Mouse (Mus musculus): ENCODE results near the gene Tmco4.

Gene Tmco4

GRCm38 (mm10) chr4:139024379-139024778 lies 51.7 kb downstream of the Tmco4 start:
- peak; percentile 24 for DNase-seq

DNA sequence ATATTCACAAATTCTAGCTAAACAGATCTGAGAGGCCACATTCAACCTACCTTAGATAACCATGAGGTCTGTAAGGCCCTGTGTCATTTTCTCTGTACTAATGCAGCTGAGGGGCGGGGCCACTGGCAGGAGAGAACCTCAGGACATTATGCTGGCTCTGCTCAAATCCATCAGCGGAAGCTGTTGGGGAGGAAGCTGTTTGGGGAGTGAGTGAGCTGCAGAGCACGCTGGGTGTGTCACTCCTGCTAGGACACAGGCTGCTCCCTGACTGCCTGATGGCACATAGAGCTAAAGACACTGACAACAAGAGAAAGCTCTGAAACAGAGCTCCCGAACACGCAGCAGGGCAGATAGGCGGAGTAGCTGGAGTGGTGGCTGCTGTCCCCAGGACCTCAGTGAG lies 58.0 kb downstream of the Tmco4 start:
- DNase-seq = no peak

- no peak for DNase-seq
Measured at GRCm38 (mm10) chr4:139032521-139032920, 59.8 kb downstream of the Tmco4 start.

GRCm38 (mm10) chr4:139033263-139034009 lies 60.7 kb downstream of the Tmco4 start:
- no peak for DNase-seq

GRCm38 (mm10) chr4:139034010-139034367 lies 61.3 kb downstream of the Tmco4 start:
- DNase-seq = no peak

DNA sequence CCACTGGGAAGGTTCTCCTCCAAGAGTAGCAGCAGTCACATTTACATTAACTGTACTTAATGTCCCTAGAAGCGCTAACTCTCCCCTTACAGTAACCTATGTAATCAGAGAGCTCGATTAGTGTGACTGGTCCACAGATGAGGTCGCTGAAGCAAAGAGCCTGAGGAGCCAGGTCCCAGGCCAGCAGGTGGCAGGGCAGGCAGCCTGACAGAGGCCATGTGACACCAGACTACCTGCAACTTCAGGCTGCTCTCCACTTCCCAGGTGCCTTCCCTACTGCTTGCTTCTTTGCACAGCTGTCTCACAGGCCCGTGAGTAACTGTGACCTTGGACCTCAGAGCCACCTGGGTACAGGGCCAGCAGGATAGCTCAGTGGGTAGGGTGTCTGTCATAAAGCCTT lies 61.9 kb downstream of the Tmco4 start:
- no peak for DNase-seq

DNA sequence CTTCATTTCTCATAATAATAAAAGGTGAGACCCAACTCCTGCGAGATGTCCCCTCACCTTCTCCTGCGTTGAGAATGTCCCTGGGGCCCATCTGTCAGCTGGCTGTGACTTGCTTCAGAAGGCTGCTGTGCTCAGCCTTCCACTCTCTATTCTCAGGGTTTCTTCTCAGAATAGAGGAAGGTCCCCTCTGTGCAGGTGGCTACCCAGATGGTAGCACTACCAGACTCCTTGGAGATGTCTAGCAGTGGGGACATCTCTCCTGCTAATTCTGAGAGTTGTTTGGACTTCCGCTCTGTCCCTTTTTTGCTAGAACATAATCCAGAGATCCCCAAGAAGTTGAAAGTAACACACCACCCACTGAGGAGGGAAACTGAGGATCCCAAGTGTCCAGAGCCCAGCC lies 62.3 kb downstream of the Tmco4 start:
- no peak for DNase-seq

- no peak for DNase-seq
Measured at GRCm38 (mm10) chr4:139035799-139036198, 63.1 kb downstream of the Tmco4 start.

DNA sequence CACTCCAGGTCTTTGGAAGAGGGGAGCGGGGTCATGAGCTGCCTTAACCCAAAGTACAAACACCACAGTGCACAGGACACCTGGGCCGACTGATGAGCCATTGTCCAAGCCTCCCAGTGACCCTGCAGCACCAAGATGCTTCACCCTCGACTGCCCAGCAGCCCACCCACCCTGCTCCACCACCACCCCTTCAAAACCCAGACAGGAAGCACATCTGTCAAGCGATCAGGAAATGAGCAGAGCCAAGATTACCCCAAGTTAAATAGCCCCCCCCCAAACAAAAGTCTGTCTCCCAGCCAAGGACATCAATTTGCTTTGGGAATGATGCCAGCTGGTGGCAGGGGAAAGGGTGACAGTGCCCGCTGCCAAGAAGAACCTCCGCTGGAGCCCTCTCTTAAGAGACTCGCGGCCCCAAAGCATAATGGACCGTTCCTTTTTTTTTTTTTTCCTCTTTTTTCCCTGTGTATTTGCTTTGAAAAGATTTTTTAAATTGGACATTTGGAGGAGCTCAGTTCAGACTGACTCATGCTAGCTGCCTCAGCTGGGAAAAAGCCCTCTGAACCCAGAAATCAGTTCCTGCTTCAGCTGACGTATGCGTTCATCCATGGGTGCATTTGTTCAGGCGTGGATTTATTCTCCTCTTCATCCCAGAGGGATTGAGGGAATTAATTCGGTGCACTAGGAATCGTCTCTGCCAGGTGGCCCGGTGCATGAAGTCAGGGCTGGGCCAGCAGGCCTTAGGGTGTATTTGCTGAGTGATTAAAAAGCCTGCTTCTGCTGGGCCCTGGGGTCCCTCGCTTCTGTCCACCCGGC lies 65.3 kb downstream of the Tmco4 start:
- peak; percentile 11 for DNase-seq

GRCm38 (mm10) chr4:139040084-139040839 lies 67.6 kb downstream of the Tmco4 start:
- DNase-seq = no peak

- no peak for DNase-seq
Measured at GRCm38 (mm10) chr4:139042611-139043010, 69.9 kb downstream of the Tmco4 start.

DNA sequence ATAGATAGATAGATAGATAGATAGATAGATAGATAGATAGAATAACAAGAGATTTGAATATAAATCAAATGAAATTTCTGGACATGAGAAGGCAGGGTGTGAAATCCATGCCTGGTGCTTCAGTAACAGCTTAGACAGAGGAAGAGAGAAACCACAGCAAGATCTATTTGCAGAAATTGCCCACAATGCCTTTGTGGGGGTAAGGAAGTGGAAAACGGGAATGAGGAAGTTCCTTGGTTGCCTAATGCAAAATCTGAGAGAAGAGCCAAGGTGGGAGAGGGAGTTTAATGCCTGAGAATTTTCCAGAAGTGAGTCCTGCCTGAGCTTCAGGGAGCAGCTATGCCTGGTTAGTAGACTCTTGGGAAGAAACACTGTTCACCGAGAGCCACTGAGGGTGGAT lies 70.9 kb downstream of the Tmco4 start:
- no peak for DNase-seq

DNA sequence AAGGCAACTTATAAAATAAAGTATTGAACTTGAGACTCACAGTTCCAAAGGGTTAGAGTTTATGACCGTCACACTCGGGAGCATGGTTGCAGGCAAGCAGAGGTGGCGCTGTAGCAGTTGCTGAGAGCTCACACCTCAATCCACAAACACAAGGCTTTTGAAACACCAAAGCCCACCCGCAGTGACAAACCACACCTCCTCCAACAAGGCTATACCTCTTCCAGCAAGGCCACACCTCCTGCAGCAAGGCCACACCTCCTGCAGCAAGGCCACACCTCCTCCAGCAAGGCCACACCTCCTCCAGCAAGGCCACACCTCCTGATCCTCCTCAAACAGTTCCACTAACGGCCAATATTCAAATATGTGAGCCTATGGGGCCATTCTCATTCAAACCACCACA lies 71.9 kb downstream of the Tmco4 start:
- DNase-seq = no peak

GRCm38 (mm10) chr4:139046354-139046753 lies 73.7 kb downstream of the Tmco4 start:
- DNase-seq = no peak

DNA sequence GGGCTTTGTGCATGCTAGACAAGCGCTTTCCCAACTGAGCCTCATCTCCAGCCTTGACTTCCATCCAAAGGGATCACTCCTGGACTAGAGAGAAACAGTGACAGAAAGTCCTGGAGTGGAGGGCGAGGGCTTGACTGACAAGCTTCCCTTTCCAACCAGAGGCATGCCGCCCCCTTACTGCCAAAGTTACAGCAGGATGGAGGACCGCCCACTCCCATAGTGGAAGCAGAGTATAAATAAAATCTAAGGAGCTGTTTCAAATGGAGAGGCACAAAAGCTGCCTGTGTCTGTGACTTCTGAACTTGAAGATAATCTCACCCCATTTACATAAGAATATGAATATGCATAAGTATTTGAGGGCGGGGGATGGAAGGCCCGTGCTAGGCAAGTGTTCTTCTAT lies 75.8 kb downstream of the Tmco4 start:
- no peak for DNase-seq

GRCm38 (mm10) chr4:139052796-139053195 lies 80.1 kb downstream of the Tmco4 start:
- DNase-seq = no peak

DNA sequence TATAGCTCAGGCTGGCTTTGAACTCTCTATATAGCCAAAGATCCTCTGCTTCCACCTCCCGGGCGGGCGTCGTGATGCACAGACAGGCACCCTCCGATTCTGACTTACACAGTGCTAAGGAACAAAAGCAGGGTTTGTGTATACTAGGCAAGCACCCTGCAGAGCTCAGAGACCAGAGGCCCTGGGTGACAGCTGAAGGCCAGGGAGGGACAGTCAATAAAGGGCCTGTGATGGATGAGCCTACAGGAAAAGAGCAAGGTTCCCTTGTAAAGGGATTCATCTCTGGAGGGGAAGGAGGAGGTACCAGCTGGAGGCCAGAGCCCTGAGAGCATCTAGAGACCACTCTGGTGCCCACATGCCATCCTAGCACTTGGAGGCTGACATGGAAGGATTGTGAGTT lies 80.7 kb downstream of the Tmco4 start:
- no peak for DNase-seq

DNA sequence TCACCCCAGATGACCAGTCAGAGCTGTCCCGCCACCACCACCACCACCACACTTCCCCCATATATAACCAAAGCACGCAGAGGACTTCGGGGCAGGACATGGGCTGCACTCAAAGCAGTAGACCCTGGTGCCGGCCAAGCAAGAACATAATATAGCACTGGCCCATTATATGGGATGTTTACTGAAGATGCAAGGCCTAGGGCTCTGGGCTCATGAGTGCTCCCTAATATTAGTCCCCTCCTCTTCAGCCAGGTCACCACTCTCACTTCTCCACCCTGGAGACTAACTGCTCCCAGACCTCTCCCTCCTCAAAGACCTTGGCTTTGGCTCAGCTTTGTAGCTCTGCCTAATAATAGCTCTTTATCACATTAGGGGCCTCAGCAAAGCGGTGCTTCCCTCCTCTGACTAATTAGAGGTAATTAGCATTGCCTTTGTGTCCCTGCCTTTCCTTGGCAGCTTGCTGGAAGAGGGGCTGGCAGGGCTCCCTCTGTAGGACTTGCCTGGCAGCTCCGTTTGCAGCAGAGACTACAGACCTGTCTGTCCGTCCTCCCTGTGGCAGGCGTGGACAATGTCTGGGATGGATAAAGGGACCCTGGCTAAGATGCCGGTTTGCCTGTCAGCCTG lies 81.7 kb downstream of the Tmco4 start:
- no peak for DNase-seq

GRCm38 (mm10) chr4:139055336-139055735 lies 82.6 kb downstream of the Tmco4 start:
- DNase-seq = peak; percentile 58

- no peak for DNase-seq
Measured at GRCm38 (mm10) chr4:139055744-139056143, 83.1 kb downstream of the Tmco4 start.

DNA sequence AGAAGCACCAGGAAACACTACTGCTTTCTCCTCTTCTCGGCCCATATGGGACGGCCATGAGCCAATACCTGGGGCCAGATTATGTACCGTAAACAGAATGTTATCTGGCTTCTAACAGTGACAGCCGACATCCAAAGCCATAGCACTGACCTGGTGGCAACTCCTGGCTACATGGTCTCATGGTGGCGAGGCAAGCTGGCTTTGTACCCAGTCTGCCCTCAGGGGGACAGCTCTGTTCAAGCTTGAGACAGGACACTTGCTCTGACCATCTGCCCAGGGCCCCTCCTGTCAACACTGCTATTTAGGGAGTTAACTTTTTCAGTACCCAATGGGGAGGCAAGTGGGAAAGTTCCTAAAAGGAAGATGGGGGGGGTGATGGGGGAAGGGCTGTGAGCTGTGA lies 84.6 kb downstream of the Tmco4 start:
- no peak for DNase-seq

DNA sequence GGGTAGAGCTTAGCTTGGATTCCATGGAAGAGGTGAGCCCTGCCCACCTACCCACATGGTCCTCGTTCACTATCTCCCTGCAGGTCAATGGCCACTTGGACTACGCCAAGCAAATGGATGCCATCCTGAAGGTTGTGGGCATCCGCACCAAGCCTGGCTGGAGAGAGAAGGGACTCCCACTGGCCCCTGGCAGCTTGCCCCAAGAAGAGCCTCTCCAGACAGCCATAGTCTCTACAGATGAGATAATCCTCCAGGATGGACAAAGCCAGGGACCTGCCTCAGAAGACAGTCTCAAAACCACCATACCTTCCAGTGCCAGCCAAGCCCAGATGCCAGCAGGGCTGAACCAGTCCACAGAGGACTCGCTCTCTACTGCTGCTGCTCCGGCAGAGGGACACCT lies 85.3 kb downstream of the Tmco4 start:
- DNase-seq = no peak

DNA sequence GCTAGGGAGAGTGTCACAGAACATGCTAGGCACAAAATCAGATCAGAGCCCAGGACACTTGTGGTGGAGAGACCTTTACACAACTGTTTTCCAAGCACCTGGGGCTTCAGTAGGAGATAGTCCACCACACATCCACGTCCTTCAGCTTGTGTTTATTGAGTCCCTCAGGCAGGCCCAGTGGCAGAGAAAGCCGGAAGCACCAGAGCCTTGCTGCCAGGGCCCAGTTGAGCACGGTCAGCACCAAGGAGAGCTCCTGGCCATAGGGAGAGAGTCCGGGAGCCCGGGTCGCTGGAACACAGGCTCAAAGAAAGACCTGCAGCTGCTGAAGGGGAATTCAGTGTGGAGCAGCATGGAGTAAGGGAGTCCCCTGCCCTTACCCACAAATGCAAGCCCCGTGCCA lies 86.9 kb downstream of the Tmco4 start:
- DNase-seq = no peak

Data from cerebellum, adult 9-10 months (tissue).